Mouse (Mus musculus): ENCODE data around the gene Gm7073. TPM values are rescaled to one million over a fixed set of nuclear protein-coding genes. Genes with fewer than 3 reads are reported as not detected.

The Gm7073 gene
- polyA plus RNA-seq, 2 experiments = not detected

- 19% methylated on average over 22 of the region's 126 CpGs for WGBS
- TF ChIP-seq POLR2A (IDR thresholded peaks at IDR 0.05; ENCODE audit: borderline replicate concordance, extremely low read depth, insufficient read depth, insufficient read length) = peak; percentile 63; the same call in 1 of the 2 replicates
- Histone ChIP-seq H3K36me3 (ENCODE audit: control insufficient read depth, insufficient read depth, low read length) (no peaks in the 10 kb centered on the region), H3K9me3 (ENCODE audit: control insufficient read depth, low read length) (no peaks in the 10 kb centered on the region), H3K4me2 (replicated peaks; ENCODE audit: low read depth, low read length, severe bottlenecking) (peak overlapping the region; percentile 59), H3K4me3 (replicated peaks; ENCODE audit: low read length) (peak overlapping the region; percentile 59), H3K27ac (replicated peaks; ENCODE audit: low read depth, low read length) (peak overlapping the region; percentile 96), H3K27me3 (ENCODE audit: control insufficient read depth, insufficient read depth, low read length) (no peaks in the 10 kb centered on the region), H3K9ac (ENCODE audit: low read depth, low read length, severe bottlenecking) (peak overlapping the region; percentile 91), H3K4me1 (ENCODE audit: control insufficient read depth, insufficient read depth, low read length) (no peaks in the 10 kb centered on the region)
- DNase-seq (ENCODE audit: low spot score) = peak; percentile 25
- ATAC-seq (ENCODE audit: low FRiP score, low read depth) = peak; percentile 81
Measured at GRCm38 (mm10) chrX:60403764-60404667, 135.0 kb downstream of the Gm7073 start.

GRCm38 (mm10) chrX:60403062-60403763 lies 135.8 kb downstream of the Gm7073 start:
- H3K27me3 ChIP-seq (ENCODE audit: control insufficient read depth, insufficient read depth, low read length) = no peaks in the 10 kb centered on the region
- H3K4me2 ChIP-seq (replicated peaks; ENCODE audit: low read depth, low read length, severe bottlenecking) = peak overlapping the region; percentile 59
- WGBS = 14% methylated on average over 28 of the region's 46 CpGs
- 0 out of 2 replicates have a peak overlapping the region, but pooled peaks have one; percentile 5 for H3K27ac ChIP-seq (replicated peaks; ENCODE audit: low read depth, low read length)
- ATAC-seq (ENCODE audit: low FRiP score, low read depth) (no peak), DNase-seq (ENCODE audit: low spot score) (no peak)
- no peak for TF ChIP-seq POLR2A (IDR thresholded peaks at IDR 0.05; ENCODE audit: borderline replicate concordance, extremely low read depth, insufficient read depth, insufficient read length)
- no peaks in the 10 kb centered on the region for H3K9me3 ChIP-seq (ENCODE audit: control insufficient read depth, low read length)
- H3K36me3 ChIP-seq (ENCODE audit: control insufficient read depth, insufficient read depth, low read length) = no peaks in the 10 kb centered on the region
- H3K4me1 ChIP-seq (ENCODE audit: control insufficient read depth, insufficient read depth, low read length) = no peaks in the 10 kb centered on the region
- peak overlapping the region; percentile 91 for H3K9ac ChIP-seq (ENCODE audit: low read depth, low read length, severe bottlenecking)
- peak overlapping the region; percentile 59 for H3K4me3 ChIP-seq (replicated peaks; ENCODE audit: low read length)

GRCm38 (mm10) chrX:60394292-60394691 lies 144.8 kb downstream of the Gm7073 start:
- no peak for ATAC-seq (ENCODE audit: low FRiP score, low read depth)
- no peak overlapping the region for H3K4me3 ChIP-seq (replicated peaks; ENCODE audit: low read length)
- H3K9ac ChIP-seq (ENCODE audit: low read depth, low read length, severe bottlenecking) = no peak overlapping the region
- WGBS = 69% methylated on average over 4 of the region's 4 CpGs
- H3K4me1 ChIP-seq (ENCODE audit: control insufficient read depth, insufficient read depth, low read length) = no peaks in the 10 kb centered on the region
- H3K9me3 ChIP-seq (ENCODE audit: control insufficient read depth, low read length) = no peaks in the 10 kb centered on the region
- DNase-seq (ENCODE audit: low spot score) = no peak
- TF ChIP-seq POLR2A (IDR thresholded peaks at IDR 0.05; ENCODE audit: borderline replicate concordance, extremely low read depth, insufficient read depth, insufficient read length) = no peak
- H3K27ac ChIP-seq (replicated peaks; ENCODE audit: low read depth, low read length) = no peak overlapping the region
- H3K4me2 ChIP-seq (replicated peaks; ENCODE audit: low read depth, low read length, severe bottlenecking) = no peak overlapping the region
- H3K27me3 ChIP-seq (ENCODE audit: control insufficient read depth, insufficient read depth, low read length) = no peaks in the 10 kb centered on the region
- H3K36me3 ChIP-seq (ENCODE audit: control insufficient read depth, insufficient read depth, low read length) = no peaks in the 10 kb centered on the region

GRCm38 (mm10) chrX:60386852-60387251 lies 152.2 kb downstream of the Gm7073 start:
- TF ChIP-seq POLR2A (IDR thresholded peaks at IDR 0.05; ENCODE audit: borderline replicate concordance, extremely low read depth, insufficient read depth, insufficient read length) = no peak
- H3K9ac ChIP-seq (ENCODE audit: low read depth, low read length, severe bottlenecking) = no peak overlapping the region
- DNase-seq (ENCODE audit: low spot score) = no peak
- no peaks in the 10 kb centered on the region for H3K9me3 ChIP-seq (ENCODE audit: control insufficient read depth, low read length)
- no peak overlapping the region for H3K4me2 ChIP-seq (replicated peaks; ENCODE audit: low read depth, low read length, severe bottlenecking)
- no peaks in the 10 kb centered on the region for H3K36me3 ChIP-seq (ENCODE audit: control insufficient read depth, insufficient read depth, low read length)
- no peaks in the 10 kb centered on the region for H3K27me3 ChIP-seq (ENCODE audit: control insufficient read depth, insufficient read depth, low read length)
- WGBS = 92% methylated on average over 1 of the region's 1 CpGs
- ATAC-seq (ENCODE audit: low FRiP score, low read depth) = no peak
- H3K4me1 ChIP-seq (ENCODE audit: control insufficient read depth, insufficient read depth, low read length) = no peaks in the 10 kb centered on the region
- no peak overlapping the region for H3K4me3 ChIP-seq (replicated peaks; ENCODE audit: low read length)
- H3K27ac ChIP-seq (replicated peaks; ENCODE audit: low read depth, low read length) = no peak overlapping the region

MicroRNAs within 50 kb of the gene (microRNA counts, 519-probe panel; counts per million panel counts)
- 1,590 counts per million, percentile 12 among the panel's probes with 10 or more counts for microRNA mmu-miR-505

Small RNA genes lying within 50 kb of the gene (microRNA-seq; reads per million reads assigned to microRNA genes)
- 42.3 reads per million, percentile 34 among the genes with 10 or more reads in this experiment for gene Mir505

Other genes with a start within 250 kb of the Gm7073 start
- 10.2 and 10.6 TPM in 2 replicates for gene Atp11c, start 53.4 kb upstream of the Gm7073 start, polyA plus RNA-seq (2012; rRNA removed)
- 8.7 and 8.9 TPM in 2 replicates for gene Atp11c, start 53.4 kb upstream of the Gm7073 start, polyA plus RNA-seq (2014; fragmentation: Nextera tagmentation; extraction: Ambion mirVana)